Mouse (Mus musculus): ENCODE measurements around the gene Det1. TPM values are rescaled to one million over a fixed set of nuclear protein-coding genes. Genes with fewer than 3 reads are reported as not detected.

The Det1 gene
- polyA plus RNA-seq (2012; rRNA removed), result 5.7 and 6.5 TPM in 2 replicates

DNA sequence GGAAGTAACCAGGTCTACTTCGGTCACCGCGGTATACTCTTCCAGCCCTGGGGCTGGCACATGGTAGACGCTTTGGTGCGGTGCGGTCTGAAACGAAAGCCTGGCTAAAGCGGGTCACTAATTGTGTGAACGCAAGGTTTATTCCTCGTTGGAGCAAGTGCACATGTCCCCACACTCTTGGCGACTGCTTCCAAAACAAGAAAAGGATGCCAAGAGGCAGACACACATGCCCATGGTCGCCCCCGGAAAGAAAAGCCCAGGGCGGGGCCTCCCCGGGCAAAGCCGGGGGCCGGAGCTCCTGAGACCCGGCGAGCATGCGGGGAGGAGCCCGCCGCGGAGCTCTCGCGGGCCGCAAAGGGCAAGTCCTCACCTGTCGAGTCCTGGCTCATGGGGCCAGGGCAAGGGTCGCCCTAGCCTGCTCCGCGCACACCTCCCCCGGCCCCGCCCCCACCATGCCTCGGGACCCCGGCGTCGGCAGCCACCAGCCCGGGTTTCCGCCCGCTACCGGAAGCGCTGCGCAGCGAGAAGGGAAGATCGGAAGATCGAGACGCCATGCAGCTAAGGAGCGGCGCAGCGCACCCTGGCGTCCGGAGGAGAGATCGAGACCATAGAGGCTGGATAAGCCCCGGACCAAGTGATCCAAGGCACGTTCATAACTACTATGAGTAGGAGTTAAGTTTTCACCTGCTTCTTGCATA is at the start of gene Det1:
TSS of gene Det1 (minus strand) at position 527 of the 698 bp plus-strand sequence.

DNA sequence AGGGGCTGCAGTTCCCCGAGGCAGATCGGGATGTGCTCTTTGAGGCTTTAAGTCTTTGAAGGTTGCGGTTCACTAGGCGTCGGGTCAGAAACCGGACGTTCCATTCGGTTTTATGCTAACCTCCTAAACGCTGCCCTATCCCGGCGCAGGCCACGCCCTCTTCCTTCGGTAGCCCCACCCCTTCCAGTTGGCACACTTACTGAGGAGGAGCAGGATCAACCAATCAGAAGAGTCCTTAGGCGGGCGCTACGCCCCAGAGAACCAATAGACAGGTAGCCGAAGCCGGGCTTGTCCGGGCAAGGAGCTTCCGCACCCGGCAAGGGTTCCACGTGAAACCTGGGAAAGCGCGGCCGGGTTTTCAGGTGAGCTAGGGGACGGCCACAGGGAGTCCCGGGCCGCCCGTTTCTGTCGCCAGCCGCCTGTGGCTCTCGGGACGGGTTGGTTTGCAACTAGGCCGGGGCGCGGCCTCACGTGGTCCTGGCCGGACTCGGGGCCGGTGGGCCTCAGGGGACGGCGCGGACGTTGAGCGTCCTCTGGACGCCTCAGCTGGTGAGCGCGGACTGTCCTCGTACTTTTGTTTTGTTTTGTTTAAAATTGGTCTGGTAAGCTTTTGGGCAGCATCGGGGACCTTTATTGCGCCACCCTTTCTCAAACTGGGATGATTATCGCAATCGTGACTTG is 48.7 kb upstream of the Det1 start, which contains the start of gene Aen:
TSS of gene Aen (plus strand) at position 202 of the 681 bp plus-strand sequence.

DNA sequence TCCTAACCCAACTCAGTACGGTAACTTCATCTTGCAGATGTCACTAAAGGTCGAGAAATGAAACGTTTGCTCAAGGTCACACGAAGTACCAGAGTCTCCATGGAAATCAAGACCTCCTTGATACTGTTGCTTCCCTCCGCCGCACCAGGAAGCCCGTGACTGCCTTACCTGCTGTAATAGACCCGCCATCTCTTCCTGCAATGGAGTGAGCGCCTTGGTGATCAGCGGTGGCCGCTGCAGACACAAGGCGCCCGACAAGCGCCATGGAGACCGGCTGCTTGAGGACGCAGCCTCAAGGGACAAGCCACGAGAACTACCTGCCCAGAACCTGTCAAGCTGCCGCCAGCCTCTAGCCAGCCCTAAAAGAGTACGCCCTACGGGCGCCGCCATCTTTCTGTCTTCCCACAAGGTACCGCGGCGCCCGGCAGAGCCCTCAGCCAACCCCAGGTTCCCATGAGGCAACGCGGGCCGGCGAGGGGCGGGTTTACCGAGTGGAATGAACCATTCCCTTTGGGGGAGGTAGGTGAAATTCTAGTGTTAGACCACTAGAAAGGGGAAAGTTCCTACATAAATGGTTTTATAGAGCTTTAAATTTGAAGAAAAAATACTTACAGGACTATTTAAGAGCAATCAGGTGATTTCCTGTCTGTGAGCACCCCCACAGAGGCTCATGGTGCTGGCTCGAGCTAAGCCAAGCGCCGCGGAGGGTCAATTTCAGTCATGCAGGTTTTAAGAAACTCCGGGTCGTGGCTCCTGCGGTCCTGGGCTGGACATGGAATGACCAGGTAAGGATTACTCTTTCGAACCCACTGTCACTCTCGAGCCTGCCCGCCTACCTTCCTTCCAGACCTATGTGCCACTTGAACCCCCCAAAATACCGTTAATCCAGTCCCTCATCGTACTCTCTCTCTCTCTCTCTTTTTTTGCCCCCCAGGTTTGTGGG is 64.2 kb downstream of the Det1 start, which contains the start of the genes Mrps11 and Mrpl46:
TSS of gene Mrps11 (plus strand) at position 481 of the 943 bp plus-strand sequence.
TSS of gene Mrpl46 (minus strand) at position 893 of the 943 bp plus-strand sequence.

Other genes starting within 250 kb of the Det1 start
- gene Ntrk3, start 109.3 kb downstream of the Det1 start, polyA plus RNA-seq (2012; rRNA removed), result 0.38 and 0.40 TPM in 2 replicates
- 41.9 and 46.6 TPM in 2 replicates for gene Mrps11, start 64.1 kb downstream of the Det1 start, polyA plus RNA-seq (2012; rRNA removed)
- 23.2 and 25.7 TPM in 2 replicates for gene Mrpl46, start 63.7 kb downstream of the Det1 start, polyA plus RNA-seq (2012; rRNA removed)
- gene Aen, start 48.6 kb upstream of the Det1 start, polyA plus RNA-seq (2012; rRNA removed), result 12.4 and 15.5 TPM in 2 replicates
- gene Isg20, start 66.2 kb upstream of the Det1 start, polyA plus RNA-seq (2012; rRNA removed), result 36.8 and 54.0 TPM in 2 replicates
- gene Acan, start 206.2 kb upstream of the Det1 start, polyA plus RNA-seq (2012; rRNA removed), result 0.01 and 0.02 TPM in 2 replicates